Mouse (Mus musculus) forebrain, embryonic 11.5 days (tissue): ENCODE data around the gene Tubb4a. TPM values are rescaled to one million over a fixed set of nuclear protein-coding genes. Genes with fewer than 3 reads are reported as not detected.

Source experiments
- ATAC-seq: fragments of 200-750 bp; cut with Nextera tagmentation; replicated peaks from 2 replicates; pipeline ENCODE4 v1.8.0; 2017; ENCODE audit warnings: moderate TSS enrichment; ENCODE audit not compliant: low FRiP score
- DNase-seq: peaks from one replicate; pipeline ENCODE4 v3.0.0-alpha.2; 2017; ENCODE audit warnings: low spot score
- H3K27ac ChIP-seq: fragments of 300-500 bp; sonication (generic); 2 replicates; pipeline ENCODE4 v1.5.1; 2014; ENCODE audit warnings: low read depth, low read length
- H3K27me3 ChIP-seq: fragments of 300-500 bp; sonication (generic); 2 replicates; pipeline ENCODE4 v1.6.1; 2014; ENCODE audit warnings: mild to moderate bottlenecking, low read length, mixed read lengths; ENCODE audit not compliant: control insufficient read depth, insufficient read depth
- H3K36me3 ChIP-seq: fragments of 300-500 bp; sonication (generic); 2 replicates; pipeline ENCODE4 v1.6.1; 2014; ENCODE audit warnings: mild to moderate bottlenecking, low read length, moderate library complexity, mixed read lengths; ENCODE audit not compliant: control insufficient read depth, insufficient read depth
- H3K4me1 ChIP-seq: fragments of 300-500 bp; sonication (generic); replicated peaks from 2 replicates; pipeline ENCODE4 v1.6.1; 2014; ENCODE audit warnings: low read length, mixed read lengths; ENCODE audit not compliant: control insufficient read depth, insufficient read depth
- H3K4me2 ChIP-seq: fragments of 300-500 bp; sonication (generic); 2 replicates; pipeline ENCODE4 v1.6.1; 2014; ENCODE audit warnings: low read depth, mild to moderate bottlenecking, low read length, moderate library complexity, mixed read lengths; ENCODE audit not compliant: severe bottlenecking
- H3K4me3 ChIP-seq: fragments of 300-500 bp; sonication (generic); 2 replicates; pipeline ENCODE4 v1.5.1; 2014; ENCODE audit warnings: low read depth, low read length
- H3K9ac ChIP-seq: fragments of 300-500 bp; sonication (generic); 2 replicates; pipeline ENCODE4 v1.6.1; 2014; ENCODE audit warnings: low read length
- H3K9me3 ChIP-seq: fragments of 300-500 bp; sonication (generic); 2 replicates; pipeline ENCODE4 v1.6.1; 2016; ENCODE audit warnings: low read length, mixed read lengths; ENCODE audit not compliant: control insufficient read depth
- whole genome bisulfite sequencing: fragments of 180-500 bp; shearing (Covaris S2); extraction: QIAGEN DNeasy Blood & Tissue Kit; methylation state at CpG from one replicate; pipeline ENCODE4 v1.1.7; 2014; 5-methylcytosine and 5-hydroxymethylcytosine counted together
- polyA plus RNA-seq: library from polyadenylated mRNA; unstranded; fragments of >200 nt; fragmentation: Nextera tagmentation; extraction: Ambion mirVana; gene quantifications from 2 replicates; pipeline ENCODE4 v1.2.1, GENCODE M21; 2014

Tubb4a gene
- polyA plus RNA-seq, 1 experiment from 2014 or later, result 81.6 TPM

DNA sequence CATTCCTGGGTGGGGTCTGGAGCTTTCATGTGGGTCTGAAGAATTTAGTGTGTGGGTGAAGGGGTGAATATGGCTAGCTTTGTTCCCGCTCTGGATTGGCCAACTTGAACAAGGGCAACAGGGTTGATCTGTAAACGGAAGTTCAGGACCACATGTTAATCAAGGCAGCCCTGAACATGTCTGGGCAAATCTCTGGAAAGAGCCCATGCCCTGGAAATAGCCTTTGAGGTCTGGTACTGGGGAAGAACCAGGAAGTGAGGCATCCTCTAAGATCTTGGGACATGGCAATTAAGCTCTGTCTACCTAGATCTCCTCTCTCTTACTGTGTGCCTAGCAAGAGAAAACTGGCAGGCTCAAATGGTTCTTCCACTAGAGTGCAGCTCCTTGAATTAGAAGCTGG, 34.3 kb upstream of the Tubb4a start:
- Histone ChIP-seq H3K4me1 (no peaks in the 10 kb centered on the region; the same call in 1 of the 2 replicates), H3K27me3 (no peaks in the 10 kb centered on the region), H3K9me3 (no peaks in the 10 kb centered on the region), H3K9ac (no peak overlapping the region), H3K4me3 (no peak overlapping the region), H3K36me3 (no peaks in the 10 kb centered on the region), H3K27ac (no peak overlapping the region), H3K4me2 (no peak overlapping the region)
- DNase-seq (no peak), ATAC-seq (no peak)
- WGBS, result 90% methylated on average over 2 of the region's 2 CpGs

DNA sequence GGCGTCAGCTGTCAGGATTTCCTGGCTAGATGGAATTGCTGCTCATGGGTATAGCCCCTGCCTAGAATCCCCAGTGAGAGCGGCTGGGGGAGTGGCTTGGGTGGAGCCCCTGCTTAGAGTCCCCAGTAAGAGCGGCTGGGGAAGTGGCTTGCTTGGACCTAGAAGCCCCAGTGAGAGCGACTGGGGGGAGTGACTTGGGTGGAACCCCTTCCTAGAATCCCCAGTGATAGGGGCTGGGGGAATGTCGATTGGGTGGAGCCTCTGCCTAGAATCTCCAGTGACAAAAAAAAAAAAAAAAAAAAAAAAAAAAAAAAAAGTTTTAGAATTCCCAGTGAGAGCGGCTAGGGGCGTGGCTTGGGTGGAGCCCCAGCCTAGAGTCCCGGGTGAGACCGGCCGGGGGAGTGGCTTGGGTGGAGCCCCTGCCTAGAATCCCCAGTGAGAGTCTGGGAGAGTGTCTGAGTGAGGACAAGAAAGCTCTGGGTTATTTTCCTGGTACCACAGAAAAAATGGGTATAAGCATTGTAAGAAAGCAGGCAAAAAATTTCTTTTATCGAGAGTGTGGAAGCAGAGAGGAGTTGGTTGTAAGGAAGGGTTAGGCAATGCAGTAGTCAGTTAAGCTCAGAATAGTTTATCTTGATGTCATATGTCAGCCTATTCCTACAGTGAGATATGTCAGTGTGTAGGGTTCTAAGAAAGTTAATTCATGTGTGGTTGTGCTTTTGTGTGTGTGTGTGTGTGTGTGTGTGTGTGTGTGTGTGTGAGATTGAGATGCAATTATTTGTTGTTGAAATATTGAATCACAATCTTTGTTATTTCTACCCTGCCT, 31.2 kb upstream of the Tubb4a start:
- no peaks in the 10 kb centered on the region; the same call in 1 of the 2 replicates for H3K4me1 ChIP-seq
- H3K27ac ChIP-seq, result no peak overlapping the region
- H3K9me3 ChIP-seq, result no peaks in the 10 kb centered on the region
- 2% methylated on average over 11 of the region's 11 CpGs for WGBS
- H3K4me3 ChIP-seq, result no peak overlapping the region
- peak; percentile 90 for ATAC-seq
- peak; percentile 57 for DNase-seq
- H3K27me3 ChIP-seq, result no peaks in the 10 kb centered on the region
- H3K4me2 ChIP-seq, result peak overlapping the region; percentile 24; the same call in 1 of the 2 replicates
- no peaks in the 10 kb centered on the region for H3K36me3 ChIP-seq
- H3K9ac ChIP-seq, result no peak overlapping the region

GRCm38 (mm10) chr17:57116801-57117200, 29.2 kb upstream of the Tubb4a start:
- Histone ChIP-seq H3K36me3 (no peaks in the 10 kb centered on the region), H3K4me3 (no peak overlapping the region), H3K9me3 (no peaks in the 10 kb centered on the region), H3K27ac (no peak overlapping the region), H3K27me3 (no peaks in the 10 kb centered on the region), H3K9ac (no peak overlapping the region), H3K4me2 (no peak overlapping the region), H3K4me1 (no peaks in the 10 kb centered on the region; the same call in 1 of the 2 replicates)
- ATAC-seq (no peak), DNase-seq (no peak)
- 67% methylated on average over 2 of the region's 2 CpGs for WGBS

DNA sequence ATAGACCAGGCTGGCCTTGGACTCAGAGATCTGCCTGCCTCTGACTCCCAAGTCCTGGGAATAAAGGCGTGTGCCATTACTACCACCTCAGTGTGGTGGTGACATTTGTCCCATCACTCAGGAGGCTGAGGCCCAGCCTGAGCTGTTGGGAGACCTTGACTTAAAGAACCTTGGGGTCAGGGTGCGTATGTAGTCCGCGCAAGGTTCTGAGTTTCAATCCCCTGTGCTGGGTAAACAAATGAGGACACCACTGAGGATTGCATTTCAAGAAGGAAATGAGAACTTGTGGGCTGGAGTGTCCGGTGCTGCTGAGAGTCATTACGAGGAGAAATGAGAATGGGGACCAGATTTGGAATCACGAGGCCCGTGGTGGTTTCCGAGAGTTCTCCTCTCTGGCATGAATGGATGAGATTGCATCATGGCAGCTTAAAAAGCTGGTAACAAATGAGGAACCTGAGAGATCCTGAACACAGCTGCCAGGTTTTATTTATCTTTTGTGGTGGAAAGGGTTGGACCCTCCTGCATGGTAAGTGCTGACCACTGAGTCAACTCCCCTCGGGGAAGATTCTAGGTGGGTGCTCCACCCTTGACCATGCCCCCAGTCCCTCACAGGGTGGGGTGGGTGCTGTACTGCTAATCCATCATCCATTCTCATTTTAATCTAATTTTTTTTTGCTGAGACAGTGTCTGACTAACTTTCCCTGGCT, 25.3 kb upstream of the Tubb4a start:
- ATAC-seq (no peak), DNase-seq (no peak)
- Histone ChIP-seq H3K4me2 (no peak overlapping the region), H3K27me3 (no peaks in the 10 kb centered on the region), H3K9me3 (no peaks in the 10 kb centered on the region), H3K36me3 (no peaks in the 10 kb centered on the region), H3K4me3 (no peak overlapping the region), H3K4me1 (no peaks in the 10 kb centered on the region), H3K27ac (no peak overlapping the region), H3K9ac (no peak overlapping the region)
- WGBS, result 92% methylated on average over 10 of the region's 10 CpGs

DNA sequence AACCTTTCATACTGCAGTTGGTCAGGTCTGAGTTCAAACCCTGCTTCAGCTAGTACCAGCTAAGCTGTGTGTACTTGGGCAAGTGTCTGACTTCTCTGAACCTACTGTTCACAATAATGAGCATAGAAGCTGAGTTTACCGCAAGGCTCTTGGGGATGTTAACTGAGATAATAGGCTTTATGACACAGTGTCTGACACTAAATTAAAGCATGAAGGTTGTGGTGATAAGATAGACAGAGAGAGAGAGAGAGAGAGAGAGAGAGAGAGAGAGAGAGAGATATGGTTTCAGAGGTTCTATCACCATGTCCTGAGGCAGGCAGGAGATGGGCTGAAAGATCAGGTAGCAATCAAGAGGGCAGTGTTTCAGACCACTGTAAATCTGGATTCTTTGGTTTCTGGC, 22.4 kb upstream of the Tubb4a start:
- no peak for DNase-seq
- H3K9me3 ChIP-seq, result no peaks in the 10 kb centered on the region
- no peaks in the 10 kb centered on the region for H3K27me3 ChIP-seq
- no peak overlapping the region for H3K4me2 ChIP-seq
- H3K9ac ChIP-seq, result no peak overlapping the region
- no peaks in the 10 kb centered on the region for H3K36me3 ChIP-seq
- no peak overlapping the region for H3K4me3 ChIP-seq
- no peak overlapping the region for H3K27ac ChIP-seq
- H3K4me1 ChIP-seq, result peaks cover 8% of the 10 kb centered on the region; the same call in 1 of the 2 replicates
- WGBS, result 85% methylated on average over 1 of the region's 1 CpGs
- ATAC-seq, result no peak

DNA sequence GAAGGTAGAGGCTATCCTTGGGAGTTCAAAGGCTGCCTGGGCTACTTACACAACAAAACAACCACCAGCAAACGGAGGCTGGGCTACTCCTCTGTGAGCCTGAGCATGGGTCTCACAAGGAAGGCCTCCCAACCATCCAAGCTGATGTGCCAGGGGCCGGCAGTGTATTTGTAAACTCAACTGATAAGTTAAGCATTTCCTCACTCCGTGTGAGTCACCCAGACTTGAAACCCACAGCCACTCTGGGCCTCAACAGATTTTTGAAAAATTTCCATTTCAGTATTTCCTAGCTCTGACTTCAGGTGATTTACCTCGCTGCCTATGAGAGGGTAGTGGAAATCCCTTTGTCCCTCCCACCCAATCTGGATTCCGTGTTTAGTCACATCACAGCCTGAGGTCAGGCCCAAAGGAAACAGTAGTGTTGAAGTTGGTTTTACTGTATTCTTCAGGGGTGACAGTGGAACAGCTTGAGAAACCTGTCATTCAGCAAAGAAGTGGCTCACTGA, 21.1 kb upstream of the Tubb4a start:
- H3K4me1 ChIP-seq, result peaks cover 8% of the 10 kb centered on the region
- H3K9me3 ChIP-seq, result no peaks in the 10 kb centered on the region
- DNase-seq (no peak), ATAC-seq (no peak)
- H3K27ac ChIP-seq, result no peak overlapping the region
- H3K4me2 ChIP-seq, result no peak overlapping the region
- H3K4me3 ChIP-seq, result no peak overlapping the region
- no peak overlapping the region for H3K9ac ChIP-seq
- no peaks in the 10 kb centered on the region for H3K36me3 ChIP-seq
- WGBS, result 66% methylated on average over 5 of the region's 5 CpGs
- no peaks in the 10 kb centered on the region for H3K27me3 ChIP-seq

DNA sequence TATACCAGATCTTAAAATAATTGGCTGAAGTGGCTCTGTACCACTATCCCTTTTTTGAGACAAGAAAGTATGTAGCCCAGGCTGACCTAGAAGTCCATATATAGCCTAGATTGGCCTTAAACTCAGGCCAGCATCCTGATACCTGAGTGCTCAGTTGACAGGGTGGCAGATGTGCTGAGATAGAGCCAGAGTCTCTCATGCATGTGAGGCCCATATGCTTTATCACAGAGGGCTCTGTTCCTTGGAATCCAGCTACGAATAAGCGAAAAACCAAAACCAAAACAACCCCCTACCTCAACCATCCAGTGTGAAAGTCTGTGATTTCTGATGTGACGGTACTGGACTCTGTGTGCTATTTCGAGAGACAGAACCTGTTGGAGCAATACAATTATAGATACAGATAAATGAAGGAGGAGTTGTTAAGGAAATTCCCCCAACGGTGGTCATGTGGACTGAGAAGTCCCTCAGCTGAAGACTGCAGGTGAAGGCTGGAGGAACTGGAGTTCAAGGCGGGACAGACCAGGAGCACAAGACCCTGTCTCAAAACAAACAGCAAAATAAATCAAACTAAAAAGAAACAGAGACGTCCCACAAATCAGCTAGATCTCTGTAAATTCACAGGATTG, 20.6 kb upstream of the Tubb4a start:
- H3K36me3 ChIP-seq, result no peaks in the 10 kb centered on the region
- no peak overlapping the region for H3K4me3 ChIP-seq
- peaks cover 8% of the 10 kb centered on the region for H3K4me1 ChIP-seq
- 90% methylated on average over 7 of the region's 7 CpGs for WGBS
- no peaks in the 10 kb centered on the region for H3K9me3 ChIP-seq
- H3K9ac ChIP-seq, result no peak overlapping the region
- H3K27me3 ChIP-seq, result no peaks in the 10 kb centered on the region
- DNase-seq, result no peak
- no peak overlapping the region for H3K27ac ChIP-seq
- H3K4me2 ChIP-seq, result no peak overlapping the region
- ATAC-seq, result no peak

DNA sequence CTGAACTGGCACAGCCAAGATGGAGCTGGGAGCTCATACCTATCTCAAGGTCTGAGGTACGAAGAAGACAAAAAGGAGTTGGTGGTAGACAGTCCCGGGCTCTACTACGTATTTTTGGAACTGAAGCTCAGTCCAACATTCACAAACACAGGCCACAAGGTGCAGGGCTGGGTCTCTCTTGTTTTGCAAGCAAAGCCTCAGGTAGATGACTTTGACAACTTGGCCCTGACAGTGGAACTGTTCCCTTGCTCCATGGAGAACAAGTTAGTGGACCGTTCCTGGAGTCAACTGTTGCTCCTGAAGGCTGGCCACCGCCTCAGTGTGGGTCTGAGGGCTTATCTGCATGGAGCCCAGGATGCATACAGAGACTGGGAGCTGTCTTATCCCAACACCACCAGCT, 19.5 kb upstream of the Tubb4a start:
- 90% methylated on average over 5 of the region's 5 CpGs for WGBS
- H3K27ac ChIP-seq, result no peak overlapping the region
- peaks cover 8% of the 10 kb centered on the region for H3K4me1 ChIP-seq
- ATAC-seq (no peak), DNase-seq (no peak)
- H3K36me3 ChIP-seq, result no peaks in the 10 kb centered on the region
- no peak overlapping the region for H3K4me3 ChIP-seq
- H3K4me2 ChIP-seq, result no peak overlapping the region; the same call in 1 of the 2 replicates
- no peak overlapping the region for H3K9ac ChIP-seq
- H3K27me3 ChIP-seq, result no peaks in the 10 kb centered on the region
- no peaks in the 10 kb centered on the region for H3K9me3 ChIP-seq
